Mouse (Mus musculus) neural tube, embryonic 10.5 days (tissue): Measurements from ENCODE around the gene Purb.
"Not testable (repeated sequence)": the region's sequence is repeated elsewhere in the genome, so short reads cannot be mapped to it uniquely, and the experiment has no call there.

Source experiments
- DNase-seq: peaks from one replicate; pipeline ENCODE4 v3.0.0-alpha.2; 2017; ENCODE audit warnings: low spot score; ENCODE audit errors: extremely low spot score

The Purb gene

GRCm38 (mm10) chr11:6486916-6487315, 11.2 kb upstream of the Purb start:
- DNase-seq = no peak

- DNase-seq = no peak
Observed at GRCm38 (mm10) chr11:6484244-6484959, 8.7 kb upstream of the Purb start.

- no peak for DNase-seq
Observed at GRCm38 (mm10) chr11:6483103-6483502, 7.4 kb upstream of the Purb start.

GRCm38 (mm10) chr11:6481669-6482185, 6.0 kb upstream of the Purb start:
- DNase-seq = no peak

- no peak for DNase-seq
Observed at GRCm38 (mm10) chr11:6480681-6481405, 5.1 kb upstream of the Purb start.

GRCm38 (mm10) chr11:6480191-6480590, 4.5 kb upstream of the Purb start:
- DNase-seq = no peak

GRCm38 (mm10) chr11:6479231-6479630, 3.5 kb upstream of the Purb start:
- no peak for DNase-seq

- DNase-seq = no peak
Observed at GRCm38 (mm10) chr11:6477350-6477749, 1.6 kb upstream of the Purb start.

GRCm38 (mm10) chr11:6476876-6477275, 1.2 kb upstream of the Purb start:
- DNase-seq = no peak

GRCm38 (mm10) chr11:6474874-6475731, 614 bp downstream of the Purb start:
- DNase-seq = peak; percentile 73

GRCm38 (mm10) chr11:6474381-6474780, 1.3 kb downstream of the Purb start:
- DNase-seq = no peak

GRCm38 (mm10) chr11:6472076-6472475, 3.6 kb downstream of the Purb start:
- DNase-seq = no peak

- no peak for DNase-seq
Observed at GRCm38 (mm10) chr11:6471493-6471892, 4.2 kb downstream of the Purb start.

GRCm38 (mm10) chr11:6471054-6471453, 4.7 kb downstream of the Purb start:
- DNase-seq = no peak

GRCm38 (mm10) chr11:6468541-6468940, 7.2 kb downstream of the Purb start:
- DNase-seq = no peak

- peak; percentile 56 for DNase-seq
Observed at GRCm38 (mm10) chr11:6465122-6465521, 10.6 kb downstream of the Purb start.

GRCm38 (mm10) chr11:6463159-6463837, 12.4 kb downstream of the Purb start:
- DNase-seq = no peak

GRCm38 (mm10) chr11:6456083-6456482, 19.6 kb downstream of the Purb start:
- DNase-seq = no peak

- DNase-seq = not testable (repeated sequence)
Observed at GRCm38 (mm10) chr11:6448155-6448554, 27.6 kb downstream of the Purb start.

GRCm38 (mm10) chr11:6447493-6447892, 28.2 kb downstream of the Purb start:
- no peak for DNase-seq

GRCm38 (mm10) chr11:6445951-6446350, 29.8 kb downstream of the Purb start:
- DNase-seq = no peak
